Mouse (Mus musculus) kidney, postnatal 0 days (tissue): ENCODE data around the gene Relb. TPM values are rescaled to one million over a fixed set of nuclear protein-coding genes. Genes with fewer than 3 reads are reported as not detected.

ENCODE experiments used
- ATAC-seq: fragments of 200-750 bp; cut with Nextera tagmentation; replicated peaks from 2 replicates; pipeline ENCODE4 v1.8.0; 2017; ENCODE audit warnings: low read depth, moderate number of reproducible peaks, moderate TSS enrichment, moderate library complexity; ENCODE audit not compliant: low FRiP score
- DNase-seq: peaks from one replicate; pipeline ENCODE4 v3.0.0-alpha.2; 2016; ENCODE audit warnings: low spot score
- H3K27ac ChIP-seq: fragments of 300-500 bp; sonication (generic); 2 replicates; pipeline ENCODE4 v1.5.1; 2014; ENCODE audit warnings: mild to moderate bottlenecking
- H3K27me3 ChIP-seq: fragments of 300-500 bp; sonication (generic); 2 replicates; pipeline ENCODE4 v1.6.1; 2014; ENCODE audit warnings: low read length, mixed read lengths; ENCODE audit not compliant: insufficient read depth
- H3K36me3 ChIP-seq: fragments of 300-500 bp; sonication (generic); 2 replicates; pipeline ENCODE4 v1.6.1; 2014; ENCODE audit warnings: low read length, mixed read lengths; ENCODE audit not compliant: insufficient read depth
- H3K4me1 ChIP-seq: fragments of 300-500 bp; sonication (generic); replicated peaks from 2 replicates; pipeline ENCODE4 v1.6.1; 2014; ENCODE audit warnings: antibody characterized with exemption, low read length, mixed read lengths; ENCODE audit not compliant: insufficient read depth
- H3K4me2 ChIP-seq: fragments of 300-500 bp; sonication (generic); 2 replicates; pipeline ENCODE4 v1.6.1; 2014; ENCODE audit warnings: mild to moderate bottlenecking, low read length, moderate library complexity, mixed read lengths
- H3K4me3 ChIP-seq: fragments of 300-500 bp; sonication (generic); replicated peaks from 2 replicates; pipeline ENCODE4 v1.5.1; 2014; ENCODE audit warnings: low read depth, low read length
- H3K9ac ChIP-seq: fragments of 300-500 bp; sonication (generic); 2 replicates; pipeline ENCODE4 v1.6.1; 2014; ENCODE audit warnings: low read depth, low read length
- H3K9me3 ChIP-seq: fragments of 300-500 bp; sonication (generic); replicated peaks from 2 replicates; pipeline ENCODE4 v1.6.1; 2016; ENCODE audit warnings: low read length, inconsistent platforms, mixed read lengths
- CTCF ChIP-seq: IDR thresholded peaks from 2 replicates; pipeline ENCODE4 v1.5.1; 2016; ENCODE audit warnings: antibody characterized with exemption, low read depth, mild to moderate bottlenecking, moderate library complexity
- WGBS: fragments of 180-500 bp; shearing (Covaris S2); extraction: QIAGEN DNeasy Blood & Tissue Kit; methylation state at CpG from one replicate; pipeline ENCODE4 v1.1.7; 2014; 5-methylcytosine and 5-hydroxymethylcytosine counted together
- polyA plus RNA-seq: library from polyadenylated mRNA; unstranded; fragments of >200 nt; fragmentation: Nextera tagmentation; extraction: Ambion mirVana; gene quantifications from 2 replicates; pipeline ENCODE4 v1.2.1, GENCODE M21; 2015

Relb gene
- polyA plus RNA-seq, 1 experiment from 2014 or later = 10.6 TPM

GRCm38 (mm10) chr7:19593061-19593730, 36.0 kb downstream of the Relb start:
- H3K36me3 ChIP-seq = peaks cover 54% of the 10 kb centered on the region
- ATAC-seq = no peak
- H3K9me3 ChIP-seq = no peaks in the 10 kb centered on the region
- H3K27me3 ChIP-seq = no peaks in the 10 kb centered on the region
- no peak overlapping the region for H3K27ac ChIP-seq
- H3K4me2 ChIP-seq = no peak overlapping the region
- H3K4me1 ChIP-seq = no peaks in the 10 kb centered on the region
- WGBS = 91% methylated on average over 10 of the region's 10 CpGs
- no peak overlapping the region for H3K9ac ChIP-seq
- H3K4me3 ChIP-seq = no peak overlapping the region
- no peak for TF ChIP-seq CTCF
- no peak for DNase-seq

GRCm38 (mm10) chr7:19589917-19590316, 39.3 kb downstream of the Relb start:
- TF ChIP-seq CTCF = peak; percentile 92
- Histone ChIP-seq H3K9ac (no peak overlapping the region), H3K4me1 (no peaks in the 10 kb centered on the region), H3K4me2 (no peak overlapping the region), H3K36me3 (peaks cover 75% of the 10 kb centered on the region), H3K27me3 (no peaks in the 10 kb centered on the region), H3K27ac (no peak overlapping the region), H3K9me3 (no peaks in the 10 kb centered on the region), H3K4me3 (no peak overlapping the region)
- ATAC-seq (no peak; the same call in 1 of the 2 replicates), DNase-seq (peak; percentile 93)
- 58% methylated on average over 3 of the region's 3 CpGs for WGBS

- peaks cover 76% of the 10 kb centered on the region for H3K36me3 ChIP-seq
These were observed 40.0 kb downstream of the Relb start for GRCm38 (mm10) chr7:19589207-19589606.

GRCm38 (mm10) chr7:19586269-19586668, 43.0 kb downstream of the Relb start:
- WGBS = 83% methylated on average over 45 of the region's 46 CpGs
- H3K9me3 ChIP-seq = no peaks in the 10 kb centered on the region
- H3K27ac ChIP-seq = no peak overlapping the region
- DNase-seq (no peak), ATAC-seq (no peak)
- H3K4me3 ChIP-seq = no peak overlapping the region
- H3K4me1 ChIP-seq = no peaks in the 10 kb centered on the region
- H3K9ac ChIP-seq = no peak overlapping the region
- no peaks in the 10 kb centered on the region for H3K27me3 ChIP-seq
- TF ChIP-seq CTCF = no peak
- H3K4me2 ChIP-seq = no peak overlapping the region
- peaks cover 59% of the 10 kb centered on the region for H3K36me3 ChIP-seq

More at GRCm38 (mm10) chr7:19589207-19589606, 40.0 kb downstream of the Relb start:
- TF ChIP-seq CTCF = peak; percentile 79
- Histone ChIP-seq H3K4me2 (no peak overlapping the region), H3K27me3 (no peaks in the 10 kb centered on the region), H3K9me3 (no peaks in the 10 kb centered on the region), H3K4me1 (no peaks in the 10 kb centered on the region), H3K4me3 (no peak overlapping the region), H3K27ac (no peak overlapping the region), H3K9ac (no peak overlapping the region)
- WGBS = 64% methylated on average over 3 of the region's 3 CpGs
- DNase-seq = peak; percentile 71
- ATAC-seq = no peak

GRCm38 (mm10) chr7:19580634-19581033, 48.6 kb downstream of the Relb start:
- Histone ChIP-seq H3K4me1 (peaks cover 6% of the 10 kb centered on the region; the same call in 1 of the 2 replicates), H3K4me3 (no peak overlapping the region), H3K27ac (no peak overlapping the region), H3K36me3 (peaks cover 30% of the 10 kb centered on the region), H3K27me3 (peaks cover 13% of the 10 kb centered on the region; the same call in 1 of the 2 replicates), H3K4me2 (no peak overlapping the region), H3K9me3 (no peaks in the 10 kb centered on the region), H3K9ac (no peak overlapping the region)
- no peak for ATAC-seq
- TF ChIP-seq CTCF = no peak
- DNase-seq = no peak
- WGBS = 91% methylated on average over 8 of the region's 8 CpGs

- H3K4me2 ChIP-seq = no peak overlapping the region
- no peak for TF ChIP-seq CTCF
- no peak overlapping the region for H3K9ac ChIP-seq
- H3K27me3 ChIP-seq = peaks cover 13% of the 10 kb centered on the region; the same call in 1 of the 2 replicates
- DNase-seq (no peak), ATAC-seq (no peak)
- H3K27ac ChIP-seq = no peak overlapping the region
- 84% methylated on average over 10 of the region's 10 CpGs for WGBS
- H3K9me3 ChIP-seq = no peaks in the 10 kb centered on the region
- H3K4me1 ChIP-seq = peaks cover 6% of the 10 kb centered on the region; the same call in 1 of the 2 replicates
- H3K36me3 ChIP-seq = peaks cover 23% of the 10 kb centered on the region
- no peak overlapping the region for H3K4me3 ChIP-seq
These were observed 49.5 kb downstream of the Relb start for GRCm38 (mm10) chr7:19579751-19580150.
